20 mouse cellular contexts compared by ENCODE assay signal in the genomic region with DNA sequence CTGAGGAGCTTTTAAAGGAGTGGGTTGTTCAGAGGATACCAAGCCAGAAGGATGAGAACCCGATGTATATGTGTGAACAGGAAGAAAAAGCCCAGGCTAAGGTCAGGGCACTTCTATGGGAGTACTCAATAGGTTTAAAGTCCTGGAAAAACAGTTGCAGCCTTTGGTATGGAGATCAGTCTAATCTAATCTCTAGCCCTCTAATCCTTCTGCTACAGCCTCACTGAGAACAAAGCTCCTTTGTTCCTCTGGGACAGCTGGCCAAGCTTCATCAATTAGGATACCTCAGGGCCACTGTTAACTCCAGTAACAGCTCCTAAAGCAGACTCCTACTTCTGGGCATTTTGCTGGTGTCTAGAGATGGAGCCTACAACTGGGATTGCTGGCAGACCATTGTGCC.
DNase-seq lines count a peak whose midpoint lies in the region; ATAC-seq and TF ChIP-seq lines count a peak whose summit lies in the region.
"Had no signal": no experiment of that assay in that cellular context is flagged by ENCODE, and none has a peak within 500 bp of the region (broad histone marks: within the 10 kb centered on the region; RNA-seq: fewer than 3 reads in every experiment).

No protein-coding gene starts in this region.

- TF ChIP-seq CTCF in midbrain, postnatal 0 days (IDR thresholded peaks at IDR 0.05): no peak

- H3K4me1 ChIP-seq in midbrain, embryonic 12.5 days: no peaks in the 10 kb centered on the region
- no peaks in the 10 kb centered on the region for H3K4me1 ChIP-seq in midbrain, postnatal 0 days (ENCODE audit: insufficient read depth, low read length)
- H3K4me1 ChIP-seq: embryonic facial prominence, embryonic 13.5 days; hindbrain, embryonic 10.5 days; limb, embryonic 12.5 days; liver, embryonic 12.5 days; neural tube, embryonic 15.5 days had no signal

- H3K27me3 ChIP-seq in midbrain, embryonic 12.5 days: no peaks in the 10 kb centered on the region
- no peaks in the 10 kb centered on the region for H3K27me3 ChIP-seq in midbrain, postnatal 0 days (ENCODE audit: insufficient read depth, low read length)
- H3K27me3 ChIP-seq: embryonic facial prominence, embryonic 13.5 days; limb, embryonic 12.5 days; liver, embryonic 12.5 days; neural tube, embryonic 15.5 days had no signal

- peak; percentile 71 for ATAC-seq in midbrain, embryonic 12.5 days (ENCODE audit: low FRiP score, low read depth)
- ATAC-seq in midbrain, postnatal 0 days (ENCODE audit: low FRiP score): no peak
- ATAC-seq: forebrain, embryonic 16.5 days; liver, embryonic 12.5 days had no signal

- 12% methylated on average over 1 of the region's 1 CpGs for WGBS in midbrain, embryonic 12.5 days
- WGBS in midbrain, postnatal 0 days: 20% methylated on average over 1 of the region's 1 CpGs

- no peak overlapping the region for H3K9ac ChIP-seq in midbrain, embryonic 12.5 days (replicated peaks)
- H3K9ac ChIP-seq in midbrain, postnatal 0 days (replicated peaks; ENCODE audit: low read length, poor library complexity, severe bottlenecking): no peak overlapping the region
- H3K9ac ChIP-seq: embryonic facial prominence, embryonic 13.5 days; limb, embryonic 12.5 days; liver, embryonic 12.5 days; neural tube, embryonic 15.5 days had no signal

- H3K4me2 ChIP-seq in midbrain, embryonic 12.5 days (replicated peaks): no peak overlapping the region
- H3K4me2 ChIP-seq in midbrain, postnatal 0 days (ENCODE audit: low read depth, low read length, poor library complexity, severe bottlenecking): no peak overlapping the region
- H3K4me2 ChIP-seq: embryonic facial prominence, embryonic 13.5 days; limb, embryonic 12.5 days; liver, embryonic 12.5 days; neural tube, embryonic 15.5 days had no signal

- no peak for DNase-seq in midbrain, postnatal 0 days (ENCODE audit: low spot score)
- peak; percentile 2 for DNase-seq in embryo, embryonic 10.5 days (ENCODE audit: low spot score)
- DNase-seq in retina, embryonic 14.5 days (ENCODE audit: low spot score): peak; percentile 50
- DNase-seq in B cell, adult 2 months: no peak
- no peak for DNase-seq in right cerebral cortex, postnatal 4 days
- no peak for DNase-seq in thymus, postnatal 25 days
- DNase-seq: adrenal gland, postnatal 36 days; cerebellum, adult 2 months; cerebellum, postnatal 36 days; gastrocnemius, postnatal 36 days; kidney, postnatal 36 days; lung, adult 2 months; thymus, adult 18-20 months had no signal

- H3K9me3 ChIP-seq in midbrain, embryonic 12.5 days: no peaks in the 10 kb centered on the region
- H3K9me3 ChIP-seq in midbrain, postnatal 0 days (ENCODE audit: low read length): no peaks in the 10 kb centered on the region
- H3K9me3 ChIP-seq: embryonic facial prominence, embryonic 13.5 days; hindbrain, embryonic 10.5 days; limb, embryonic 12.5 days; liver, embryonic 12.5 days; neural tube, embryonic 15.5 days had no signal

- no peaks in the 10 kb centered on the region for H3K36me3 ChIP-seq in midbrain, embryonic 12.5 days
- H3K36me3 ChIP-seq in midbrain, postnatal 0 days (ENCODE audit: insufficient read depth, low read length): no peaks in the 10 kb centered on the region
- H3K36me3 ChIP-seq: embryonic facial prominence, embryonic 13.5 days; hindbrain, embryonic 10.5 days; limb, embryonic 12.5 days; liver, embryonic 12.5 days; neural tube, embryonic 15.5 days had no signal

- H3K27ac ChIP-seq in midbrain, embryonic 12.5 days (replicated peaks): no peak overlapping the region
- H3K27ac ChIP-seq in midbrain, postnatal 0 days (ENCODE audit: low read depth, low read length): no peak overlapping the region
- H3K27ac ChIP-seq: embryonic facial prominence, embryonic 13.5 days; hindbrain, embryonic 10.5 days; limb, embryonic 12.5 days; liver, embryonic 12.5 days; neural tube, embryonic 15.5 days had no signal

- no peak overlapping the region for H3K4me3 ChIP-seq in midbrain, embryonic 12.5 days
- no peak overlapping the region for H3K4me3 ChIP-seq in midbrain, postnatal 0 days (ENCODE audit: low read depth, low read length)
- H3K4me3 ChIP-seq: embryonic facial prominence, embryonic 13.5 days; hindbrain, embryonic 10.5 days; limb, embryonic 12.5 days; liver, embryonic 12.5 days; neural tube, embryonic 15.5 days had no signal

Comparison
In these comparisons a context has a peak if more than half of its experiments do, and no peak if none do; other contexts are left out.
1. DNase-seq: peak in embryo, embryonic 10.5 days (single experiment) and retina, embryonic 14.5 days (single experiment); none in midbrain, postnatal 0 days (single experiment), B cell, adult 2 months (0 of 2), right cerebral cortex, postnatal 4 days (single experiment) and thymus, postnatal 25 days (single experiment).